Mouse (Mus musculus): ENCODE measurements at regions not wholly inside any gene's neighbourhood (a gene's known extent, or its start where the extent isn't known, plus 50 kb on each side); places are given as distances from the start of the nearest gene placed in this dataset.

DNA sequence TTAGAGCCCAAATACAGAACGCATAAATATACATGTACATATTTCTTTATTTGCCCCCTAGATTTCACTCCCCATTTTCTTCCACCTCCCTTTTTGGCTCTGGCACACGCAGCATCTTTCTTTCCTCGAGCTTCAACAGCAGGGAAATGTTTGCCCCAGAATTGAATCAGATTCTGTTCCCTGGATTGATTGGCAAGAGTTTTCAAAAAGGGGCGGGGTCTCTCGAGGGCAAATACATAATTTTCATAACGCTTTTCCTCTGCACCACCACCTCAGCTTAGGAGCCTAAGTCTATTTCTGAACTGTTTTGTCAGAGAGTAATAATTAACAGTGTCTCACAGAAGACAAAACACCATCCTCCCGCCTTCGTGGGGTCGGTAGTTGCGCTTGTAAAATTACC is 283.9 kb upstream of the Gm765 start:
- TF ChIP-seq POLR2A (IDR thresholded peaks at IDR 0.05; ENCODE audit: insufficient read length, low read depth) (no peak), USF1 (IDR thresholded peaks at IDR 0.05; ENCODE audit: low read depth) (no peak), MAX (IDR thresholded peaks at IDR 0.05; ENCODE audit: low read depth) (no peak), REST (IDR thresholded peaks at IDR 0.05; ENCODE audit: insufficient read depth, insufficient read length) (no peak)

DNA sequence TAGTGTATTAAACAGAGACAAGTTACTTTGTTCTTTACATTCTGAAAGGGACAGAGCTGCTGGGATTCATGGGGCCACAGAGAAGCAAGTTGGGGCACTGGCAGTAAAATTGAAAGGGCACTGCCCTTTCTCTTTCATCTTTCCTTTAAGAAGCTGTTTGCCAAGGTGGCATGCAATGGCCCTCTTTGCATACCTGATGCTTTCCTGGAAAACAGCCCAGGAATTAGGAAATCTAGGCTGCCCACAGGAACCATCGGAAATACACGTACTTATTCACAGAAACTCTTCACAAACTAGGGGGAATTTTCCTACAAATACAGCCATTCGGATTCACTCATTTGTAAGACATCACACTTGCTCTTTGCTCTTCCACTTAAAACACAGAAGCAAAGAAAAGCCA is 278.3 kb upstream of the Gm765 start:
- TF ChIP-seq REST (IDR thresholded peaks at IDR 0.05; ENCODE audit: insufficient read depth, insufficient read length) (no peak), MAX (IDR thresholded peaks at IDR 0.05; ENCODE audit: low read depth) (no peak), E2F4 (IDR thresholded peaks at IDR 0.05; ENCODE audit: insufficient read depth) (no peak), MYOG (IDR thresholded peaks at IDR 0.05; ENCODE audit: control insufficient read depth in 1 of 3, insufficient read depth in 1 of 3, insufficient read length in 2 of 3, low read depth in 2 of 3) (no peak), SRF (IDR thresholded peaks at IDR 0.05; ENCODE audit: control insufficient read depth, insufficient read length, low read depth) (no peak), CEBPB (IDR thresholded peaks at IDR 0.05; ENCODE audit: insufficient read depth, poor library complexity, severe bottlenecking) (no peak), USF1 (IDR thresholded peaks at IDR 0.05; ENCODE audit: low read depth) (no peak), POLR2A (IDR thresholded peaks at IDR 0.05; ENCODE audit: insufficient read length, low read depth) (no peak), TCF3 (IDR thresholded peaks at IDR 0.05; ENCODE audit: insufficient read length, low read depth) (no peak), TCF12 (IDR thresholded peaks at IDR 0.05; ENCODE audit: insufficient read depth, poor library complexity, severe bottlenecking) (no peak), POLR2AphosphoS2 (IDR thresholded peaks at IDR 0.05; ENCODE audit: insufficient read length, low read depth) (no peak), MYOD1 (IDR thresholded peaks at IDR 0.05; ENCODE audit: control insufficient read depth in 1 of 3, insufficient read length in 2 of 3, low read depth in 2 of 3) (no peak)
- H3K4me3 ChIP-seq: no peak overlapping the region

More for the DNA sequence above, 283.9 kb upstream of the Gm765 start:
- no peak overlapping the region for H3K4me2 ChIP-seq (ENCODE audit: low read depth)
- no peak overlapping the region for H3ac ChIP-seq (ENCODE audit: control insufficient read depth, insufficient read length)
- H3K79me2 ChIP-seq (ENCODE audit: control insufficient read depth, insufficient read depth): no peaks in the 10 kb centered on the region
- H3K27me3 ChIP-seq (ENCODE audit: control insufficient read depth, insufficient read depth, insufficient read length): no peaks in the 10 kb centered on the region
- no peaks in the 10 kb centered on the region for H3K36me3 ChIP-seq (ENCODE audit: control insufficient read depth, insufficient read depth)
- no peak overlapping the region for H3K4me3 ChIP-seq

DNA sequence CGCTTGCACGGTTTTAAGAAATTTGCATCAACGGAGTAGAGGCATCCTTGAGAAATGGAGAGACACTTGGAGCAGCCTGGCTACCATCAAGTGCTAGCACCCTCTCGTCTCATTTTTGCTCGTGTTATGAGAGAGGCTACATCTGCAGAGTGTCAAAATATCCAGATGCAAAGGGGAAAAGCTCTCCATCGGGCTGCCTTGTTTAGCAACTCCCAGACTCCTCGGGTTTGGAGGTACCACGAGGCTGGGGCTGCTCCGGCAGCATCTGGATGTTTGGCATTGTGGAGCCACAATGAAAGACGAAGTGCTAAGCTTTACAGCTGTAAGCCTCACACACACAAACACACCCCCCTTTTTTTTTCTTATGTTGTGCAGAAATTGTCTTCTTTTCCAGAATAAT is 270.5 kb upstream of the Gm765 start:
- TF ChIP-seq MAX (IDR thresholded peaks at IDR 0.05; ENCODE audit: low read depth) (no peak), CEBPB (IDR thresholded peaks at IDR 0.05; ENCODE audit: insufficient read depth, poor library complexity, severe bottlenecking) (no peak), SRF (IDR thresholded peaks at IDR 0.05; ENCODE audit: control insufficient read depth, insufficient read length, low read depth) (no peak), POLR2AphosphoS2 (IDR thresholded peaks at IDR 0.05; ENCODE audit: insufficient read length, low read depth) (no peak), TCF12 (IDR thresholded peaks at IDR 0.05; ENCODE audit: insufficient read depth, poor library complexity, severe bottlenecking) (no peak), E2F4 (IDR thresholded peaks at IDR 0.05; ENCODE audit: insufficient read depth) (no peak), MYOG (IDR thresholded peaks at IDR 0.05; ENCODE audit: control insufficient read depth in 1 of 3, insufficient read depth in 1 of 3, insufficient read length in 2 of 3, low read depth in 2 of 3) (no peak), REST (IDR thresholded peaks at IDR 0.05; ENCODE audit: insufficient read depth, insufficient read length) (no peak), TCF3 (IDR thresholded peaks at IDR 0.05; ENCODE audit: insufficient read length, low read depth) (no peak), USF1 (IDR thresholded peaks at IDR 0.05; ENCODE audit: low read depth) (no peak), POLR2A (IDR thresholded peaks at IDR 0.05; ENCODE audit: insufficient read length, low read depth) (no peak), MYOD1 (IDR thresholded peaks at IDR 0.05; ENCODE audit: control insufficient read depth in 1 of 3, insufficient read length in 2 of 3, low read depth in 2 of 3) (no peak)
- H3K36me3 ChIP-seq (ENCODE audit: control insufficient read depth, insufficient read depth): no peaks in the 10 kb centered on the region
- H3K79me2 ChIP-seq (ENCODE audit: control insufficient read depth, insufficient read depth): no peaks in the 10 kb centered on the region
- H3K4me3 ChIP-seq: no peak overlapping the region
- no peak overlapping the region for H3ac ChIP-seq (ENCODE audit: control insufficient read depth, insufficient read length)
- no peak overlapping the region for H3K4me2 ChIP-seq (ENCODE audit: low read depth)
- H3K27me3 ChIP-seq (ENCODE audit: control insufficient read depth, insufficient read depth, insufficient read length): no peaks in the 10 kb centered on the region

More for the DNA sequence above, 278.3 kb upstream of the Gm765 start:
- no peak overlapping the region for H3K4me2 ChIP-seq (ENCODE audit: low read depth)
- H3ac ChIP-seq (ENCODE audit: control insufficient read depth, insufficient read length): no peak overlapping the region
- no peaks in the 10 kb centered on the region for H3K36me3 ChIP-seq (ENCODE audit: control insufficient read depth, insufficient read depth)
- H3K27me3 ChIP-seq (ENCODE audit: control insufficient read depth, insufficient read depth, insufficient read length): no peaks in the 10 kb centered on the region
- no peaks in the 10 kb centered on the region for H3K79me2 ChIP-seq (ENCODE audit: control insufficient read depth, insufficient read depth)

- Histone ChIP-seq H3K79me2 (ENCODE audit: control insufficient read depth, insufficient read depth) (no peaks in the 10 kb centered on the region), H3K4me3 (no peak overlapping the region), H3K4me2 (ENCODE audit: low read depth) (no peak overlapping the region), H3K36me3 (ENCODE audit: control insufficient read depth, insufficient read depth) (no peaks in the 10 kb centered on the region), H3ac (ENCODE audit: control insufficient read depth, insufficient read length) (no peak overlapping the region), H3K27me3 (ENCODE audit: control insufficient read depth, insufficient read depth, insufficient read length) (no peaks in the 10 kb centered on the region)
- TF ChIP-seq E2F4 (IDR thresholded peaks at IDR 0.05; ENCODE audit: insufficient read depth) (no peak), TCF12 (IDR thresholded peaks at IDR 0.05; ENCODE audit: insufficient read depth, poor library complexity, severe bottlenecking) (no peak), MYOD1 (IDR thresholded peaks at IDR 0.05; ENCODE audit: control insufficient read depth in 1 of 3, insufficient read length in 2 of 3, low read depth in 2 of 3) (no peak), REST (IDR thresholded peaks at IDR 0.05; ENCODE audit: insufficient read depth, insufficient read length) (no peak), MYOG (IDR thresholded peaks at IDR 0.05; ENCODE audit: control insufficient read depth in 1 of 3, insufficient read depth in 1 of 3, insufficient read length in 2 of 3, low read depth in 2 of 3) (no peak), USF1 (IDR thresholded peaks at IDR 0.05; ENCODE audit: low read depth) (no peak), CEBPB (IDR thresholded peaks at IDR 0.05; ENCODE audit: insufficient read depth, poor library complexity, severe bottlenecking) (no peak), MAX (IDR thresholded peaks at IDR 0.05; ENCODE audit: low read depth) (no peak), SRF (IDR thresholded peaks at IDR 0.05; ENCODE audit: control insufficient read depth, insufficient read length, low read depth) (no peak), TCF3 (IDR thresholded peaks at IDR 0.05; ENCODE audit: insufficient read length, low read depth) (no peak), POLR2AphosphoS2 (IDR thresholded peaks at IDR 0.05; ENCODE audit: insufficient read length, low read depth) (no peak)
Measured at GRCm38 (mm10) chr6:98609133-98609532, 266.6 kb upstream of the Gm765 start.

DNA sequence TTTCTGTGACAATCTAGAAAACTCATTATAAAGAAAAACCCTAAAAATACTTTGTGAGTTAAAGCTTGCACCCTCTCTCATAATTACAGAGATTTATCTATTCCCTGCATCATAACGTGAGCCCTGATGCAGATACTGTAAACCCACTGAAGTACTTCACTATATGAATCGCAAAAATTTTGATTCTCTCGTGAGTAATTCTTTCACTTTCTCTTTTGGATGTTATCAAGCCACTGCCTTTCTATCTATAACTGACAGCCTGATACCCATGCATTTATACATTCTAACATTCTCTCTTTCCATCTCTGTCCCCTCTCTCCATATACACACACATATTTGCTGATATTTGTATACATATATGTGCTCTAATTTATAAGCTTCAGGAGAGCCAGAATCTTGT is 264.1 kb upstream of the Gm765 start:
- no peak overlapping the region for H3ac ChIP-seq (ENCODE audit: control insufficient read depth, insufficient read length)
- TF ChIP-seq TCF12 (IDR thresholded peaks at IDR 0.05; ENCODE audit: insufficient read depth, poor library complexity, severe bottlenecking) (no peak), CEBPB (IDR thresholded peaks at IDR 0.05; ENCODE audit: insufficient read depth, poor library complexity, severe bottlenecking) (no peak), SRF (IDR thresholded peaks at IDR 0.05; ENCODE audit: control insufficient read depth, insufficient read length, low read depth) (no peak), MYOG (IDR thresholded peaks at IDR 0.05; ENCODE audit: control insufficient read depth in 1 of 3, insufficient read depth in 1 of 3, insufficient read length in 2 of 3, low read depth in 2 of 3) (no peak), MYOD1 (IDR thresholded peaks at IDR 0.05; ENCODE audit: control insufficient read depth in 1 of 3, insufficient read length in 2 of 3, low read depth in 2 of 3) (no peak), MAX (IDR thresholded peaks at IDR 0.05; ENCODE audit: low read depth) (no peak), USF1 (IDR thresholded peaks at IDR 0.05; ENCODE audit: low read depth) (no peak), REST (IDR thresholded peaks at IDR 0.05; ENCODE audit: insufficient read depth, insufficient read length) (no peak), POLR2A (IDR thresholded peaks at IDR 0.05; ENCODE audit: insufficient read length, low read depth) (no peak), E2F4 (IDR thresholded peaks at IDR 0.05; ENCODE audit: insufficient read depth) (no peak), TCF3 (IDR thresholded peaks at IDR 0.05; ENCODE audit: insufficient read length, low read depth) (no peak), POLR2AphosphoS2 (IDR thresholded peaks at IDR 0.05; ENCODE audit: insufficient read length, low read depth) (no peak)

More for the DNA sequence above, 264.1 kb upstream of the Gm765 start:
- Histone ChIP-seq H3K36me3 (ENCODE audit: control insufficient read depth, insufficient read depth) (no peaks in the 10 kb centered on the region), H3K79me2 (ENCODE audit: control insufficient read depth, insufficient read depth) (no peaks in the 10 kb centered on the region), H3K4me3 (no peak overlapping the region), H3K27me3 (ENCODE audit: control insufficient read depth, insufficient read depth, insufficient read length) (no peaks in the 10 kb centered on the region), H3K4me2 (ENCODE audit: low read depth) (no peak overlapping the region)

Data from myocyte (in vitro differentiated cells).